Mouse (Mus musculus) kidney, postnatal 0 days (tissue): ENCODE results near the gene Tmbim1. TPM values are rescaled to one million over a fixed set of nuclear protein-coding genes. Genes with fewer than 3 reads are reported as not detected.
"Not testable (repeated sequence)": the region's sequence is repeated elsewhere in the genome, so short reads cannot be mapped to it uniquely, and the experiment has no call there.

Experiments
- ATAC-seq: fragments of 200-750 bp; cut with Nextera tagmentation; replicated peaks from 2 replicates; pipeline ENCODE4 v1.8.0; 2017; ENCODE audit warnings: low read depth, moderate number of reproducible peaks, moderate TSS enrichment, moderate library complexity; ENCODE audit not compliant: low FRiP score
- DNase-seq: peaks from one replicate; pipeline ENCODE4 v3.0.0-alpha.2; 2016; ENCODE audit warnings: low spot score
- H3K27ac ChIP-seq: fragments of 300-500 bp; sonication (generic); 2 replicates; pipeline ENCODE4 v1.5.1; 2014; ENCODE audit warnings: mild to moderate bottlenecking
- H3K27me3 ChIP-seq: fragments of 300-500 bp; sonication (generic); 2 replicates; pipeline ENCODE4 v1.6.1; 2014; ENCODE audit warnings: low read length, mixed read lengths; ENCODE audit not compliant: insufficient read depth
- H3K36me3 ChIP-seq: fragments of 300-500 bp; sonication (generic); 2 replicates; pipeline ENCODE4 v1.6.1; 2014; ENCODE audit warnings: low read length, mixed read lengths; ENCODE audit not compliant: insufficient read depth
- H3K4me1 ChIP-seq: fragments of 300-500 bp; sonication (generic); replicated peaks from 2 replicates; pipeline ENCODE4 v1.6.1; 2014; ENCODE audit warnings: antibody characterized with exemption, low read length, mixed read lengths; ENCODE audit not compliant: insufficient read depth
- H3K4me2 ChIP-seq: fragments of 300-500 bp; sonication (generic); 2 replicates; pipeline ENCODE4 v1.6.1; 2014; ENCODE audit warnings: mild to moderate bottlenecking, low read length, moderate library complexity, mixed read lengths
- H3K4me3 ChIP-seq: fragments of 300-500 bp; sonication (generic); replicated peaks from 2 replicates; pipeline ENCODE4 v1.5.1; 2014; ENCODE audit warnings: low read depth, low read length
- H3K9ac ChIP-seq: fragments of 300-500 bp; sonication (generic); 2 replicates; pipeline ENCODE4 v1.6.1; 2014; ENCODE audit warnings: low read depth, low read length
- H3K9me3 ChIP-seq: fragments of 300-500 bp; sonication (generic); replicated peaks from 2 replicates; pipeline ENCODE4 v1.6.1; 2016; ENCODE audit warnings: low read length, inconsistent platforms, mixed read lengths
- CTCF ChIP-seq: IDR thresholded peaks from 2 replicates; pipeline ENCODE4 v1.5.1; 2016; ENCODE audit warnings: antibody characterized with exemption, low read depth, mild to moderate bottlenecking, moderate library complexity
- WGBS: fragments of 180-500 bp; shearing (Covaris S2); extraction: QIAGEN DNeasy Blood & Tissue Kit; methylation state at CpG from one replicate; pipeline ENCODE4 v1.1.7; 2014; 5-methylcytosine and 5-hydroxymethylcytosine counted together
- polyA plus RNA-seq: library from polyadenylated mRNA; unstranded; fragments of >200 nt; fragmentation: Nextera tagmentation; extraction: Ambion mirVana; gene quantifications from 2 replicates; pipeline ENCODE4 v1.2.1, GENCODE M21; 2015

The Tmbim1 gene
- polyA plus RNA-seq, 1 experiment from 2014 or later: 27.8 TPM

DNA sequence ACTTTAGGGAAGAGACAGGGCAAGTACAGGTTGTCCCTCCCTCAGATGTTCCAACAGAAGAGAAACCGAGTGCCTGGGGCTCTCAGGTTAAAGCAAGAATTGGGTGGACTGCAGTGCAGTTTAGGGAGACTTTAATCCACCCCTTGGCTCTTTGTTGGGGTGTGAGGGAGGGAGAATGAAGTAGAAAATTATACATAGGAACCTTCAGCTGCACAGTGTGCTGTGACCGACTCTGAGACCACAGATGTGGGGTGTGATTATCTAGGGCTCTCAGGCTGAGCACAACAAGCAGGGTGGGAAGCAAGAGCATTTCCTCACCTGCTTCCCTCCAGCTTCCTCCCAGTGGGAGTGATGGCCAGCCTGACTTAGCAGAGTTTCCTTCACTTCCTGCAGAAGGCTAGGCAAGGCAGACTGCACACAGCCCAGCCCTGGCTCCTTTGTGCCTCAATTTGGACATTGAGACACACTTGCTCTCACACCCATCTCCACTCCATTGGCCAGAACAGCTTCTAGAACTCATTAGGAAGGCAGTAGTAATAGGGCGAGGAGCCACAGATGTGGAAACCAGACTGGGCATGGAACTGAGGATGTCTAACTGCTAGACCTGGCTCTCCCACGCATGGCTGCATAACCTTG is 25.7 kb upstream of the Tmbim1 start:
- DNase-seq: peak; percentile 27
- Histone ChIP-seq H3K27ac (peak overlapping the region; percentile 70), H3K9me3 (no peaks in the 10 kb centered on the region), H3K9ac (no peak overlapping the region), H3K4me3 (no peak overlapping the region), H3K4me1 (peaks cover 18% of the 10 kb centered on the region), H3K27me3 (no peaks in the 10 kb centered on the region), H3K4me2 (no peak overlapping the region), H3K36me3 (no peaks in the 10 kb centered on the region)
- no peak for TF ChIP-seq CTCF
- WGBS: 52% methylated on average over 4 of the region's 4 CpGs
- no peak for ATAC-seq

DNA sequence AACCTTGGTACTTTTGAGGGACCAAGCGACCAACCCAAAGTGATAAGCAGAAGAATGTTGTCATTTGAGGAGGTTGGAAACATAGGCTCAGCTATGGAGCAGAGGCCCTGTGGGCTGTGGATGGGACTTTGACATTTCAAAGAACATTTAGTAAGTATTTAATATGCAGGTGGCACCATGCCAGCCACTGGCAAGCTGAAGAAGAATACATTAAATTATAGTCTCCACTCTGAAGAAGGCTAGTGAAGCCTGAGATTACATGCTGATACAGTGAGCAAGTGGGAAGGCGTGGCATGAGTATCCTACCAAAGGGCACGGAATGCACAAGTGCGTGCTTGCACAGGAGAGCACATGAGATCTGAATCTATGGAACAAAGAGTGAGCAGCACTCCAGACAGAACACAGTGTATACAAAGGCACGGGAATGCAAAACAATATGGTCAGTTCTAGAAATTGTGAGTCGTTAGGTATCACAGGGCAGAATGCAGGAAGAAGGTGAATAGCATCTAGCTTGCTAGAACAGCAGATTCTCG is 24.5 kb upstream of the Tmbim1 start:
- H3K36me3 ChIP-seq: no peaks in the 10 kb centered on the region
- no peak overlapping the region for H3K4me3 ChIP-seq
- H3K27ac ChIP-seq: peak overlapping the region; percentile 70; the same call in 1 of the 2 replicates
- DNase-seq (peak; percentile 18), ATAC-seq (no peak)
- peaks cover 18% of the 10 kb centered on the region for H3K4me1 ChIP-seq
- H3K27me3 ChIP-seq: no peaks in the 10 kb centered on the region
- H3K9me3 ChIP-seq: no peaks in the 10 kb centered on the region
- no peak for TF ChIP-seq CTCF
- WGBS: 64% methylated on average over 7 of the region's 7 CpGs
- H3K9ac ChIP-seq: no peak overlapping the region
- H3K4me2 ChIP-seq: no peak overlapping the region

DNA sequence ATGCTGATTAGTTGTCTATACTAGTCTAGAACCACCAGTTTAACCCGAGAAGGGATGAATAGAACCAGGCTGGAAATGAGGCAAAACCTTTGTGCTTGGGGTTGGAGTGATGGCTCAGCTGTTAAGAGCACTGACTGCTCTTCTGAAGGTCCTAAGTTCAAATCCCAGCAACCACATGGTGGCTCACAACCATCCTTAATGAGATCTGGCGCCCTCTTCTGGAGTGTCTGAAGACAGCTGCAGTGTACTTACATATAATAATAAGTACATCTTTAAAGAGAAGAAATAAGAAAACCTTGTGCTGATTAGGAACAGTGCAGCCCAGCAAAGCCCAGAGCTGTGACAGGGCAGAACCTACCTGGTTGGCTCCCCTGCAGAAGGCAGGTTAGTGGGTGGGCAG is 21.5 kb upstream of the Tmbim1 start:
- not testable (repeated sequence) for ATAC-seq
- TF ChIP-seq CTCF: peak; percentile 47
- WGBS: 90% methylated on average over 2 of the region's 2 CpGs

DNA sequence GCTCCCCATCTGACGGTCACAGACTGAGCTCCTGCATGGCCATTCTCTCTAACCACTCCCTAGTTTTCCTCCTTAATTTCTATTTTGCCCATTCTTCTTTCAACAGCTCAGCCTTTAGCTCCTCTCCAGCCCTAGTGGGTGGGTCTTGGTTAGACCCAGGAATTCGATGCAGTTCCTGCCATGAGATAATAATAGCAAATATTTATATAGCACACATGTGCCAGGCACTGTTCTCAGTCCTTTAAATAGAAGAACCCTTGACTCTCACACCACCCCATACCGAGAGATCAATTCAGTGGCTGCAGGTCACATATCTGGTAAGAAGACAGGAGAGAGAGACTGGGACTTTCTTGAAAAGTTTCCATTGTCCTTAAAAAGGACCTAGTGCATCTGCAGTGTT is 16.0 kb upstream of the Tmbim1 start:
- DNase-seq (no peak), ATAC-seq (no peak)
- Histone ChIP-seq H3K9me3 (no peaks in the 10 kb centered on the region), H3K9ac (no peak overlapping the region), H3K4me1 (no peaks in the 10 kb centered on the region), H3K27ac (no peak overlapping the region), H3K4me2 (no peak overlapping the region), H3K36me3 (no peaks in the 10 kb centered on the region), H3K27me3 (no peaks in the 10 kb centered on the region), H3K4me3 (no peak overlapping the region)
- TF ChIP-seq CTCF: no peak
- WGBS: 78% methylated on average over 3 of the region's 3 CpGs

More for the DNA sequence above, 21.5 kb upstream of the Tmbim1 start:
- H3K4me2 ChIP-seq, H3K27ac ChIP-seq, H3K9me3 ChIP-seq, H3K27me3 ChIP-seq, H3K36me3 ChIP-seq, H3K4me3 ChIP-seq, DNase-seq, H3K9ac ChIP-seq: not testable (repeated sequence)
- H3K4me1 ChIP-seq: peaks cover 14% of the 10 kb centered on the region

DNA sequence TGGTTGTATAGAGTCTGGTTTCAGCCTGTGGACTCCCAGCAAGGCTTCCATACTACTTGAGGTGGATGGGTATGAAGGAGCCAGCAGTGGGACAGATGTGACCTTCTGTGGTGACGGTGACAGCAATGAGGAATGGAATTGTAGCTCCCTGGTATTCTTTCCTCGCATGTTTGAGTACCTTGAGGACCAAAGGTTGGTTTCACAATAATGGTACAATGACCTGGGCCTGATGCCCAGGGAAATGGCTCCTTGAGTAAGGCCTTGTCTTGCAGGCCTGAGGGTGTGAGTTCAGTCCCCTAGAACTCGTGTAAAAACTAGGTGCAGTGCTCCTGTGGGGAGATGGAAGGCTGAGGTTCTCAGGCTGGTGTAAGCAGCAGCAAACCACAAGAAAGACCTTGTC is 13.3 kb upstream of the Tmbim1 start:
- 88% methylated on average over 3 of the region's 3 CpGs for WGBS
- H3K27me3 ChIP-seq: no peaks in the 10 kb centered on the region
- no peak overlapping the region for H3K4me3 ChIP-seq
- no peak for ATAC-seq
- H3K36me3 ChIP-seq: no peaks in the 10 kb centered on the region
- H3K4me2 ChIP-seq: no peak overlapping the region
- TF ChIP-seq CTCF: no peak
- DNase-seq: no peak
- no peak overlapping the region for H3K9ac ChIP-seq
- H3K9me3 ChIP-seq: no peaks in the 10 kb centered on the region
- no peaks in the 10 kb centered on the region for H3K4me1 ChIP-seq
- H3K27ac ChIP-seq: no peak overlapping the region

DNA sequence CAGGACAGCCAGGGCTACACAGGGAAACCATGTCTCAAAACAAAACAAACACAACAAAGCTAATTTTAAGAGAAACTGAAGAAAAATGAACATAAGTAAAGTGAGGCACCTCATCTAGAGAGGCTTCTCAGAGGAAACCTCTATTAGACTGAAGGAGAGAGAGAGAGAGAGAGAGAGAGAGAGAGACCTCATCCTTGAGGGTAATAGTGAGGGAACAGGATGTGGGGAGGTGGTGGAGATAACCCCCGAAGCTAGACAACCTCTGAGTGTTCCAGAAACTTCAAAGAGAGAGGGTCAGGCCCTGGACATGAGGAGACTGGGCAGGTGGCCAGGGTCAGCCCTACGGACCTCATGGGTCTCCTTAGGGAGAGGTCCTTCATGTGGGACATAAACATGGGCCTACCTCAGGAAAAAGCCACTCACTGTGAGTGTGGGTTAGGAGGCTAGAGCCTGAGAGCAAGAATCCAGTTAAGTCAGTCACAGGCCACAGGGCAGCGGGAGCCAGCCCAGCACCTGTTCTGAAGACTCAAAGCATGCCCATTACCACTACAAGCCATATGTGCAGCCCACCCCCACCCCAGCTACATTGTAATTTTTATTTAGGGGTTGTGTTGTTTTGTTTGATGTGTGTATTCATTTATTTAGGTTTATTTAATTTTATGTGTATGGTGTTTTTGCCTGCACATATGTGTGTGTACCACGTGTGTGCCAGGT is 10.8 kb upstream of the Tmbim1 start:
- 68% methylated on average over 4 of the region's 4 CpGs for WGBS

More for the DNA sequence above, 10.8 kb upstream of the Tmbim1 start:
- DNase-seq (no peak), ATAC-seq (no peak)
- H3K9ac ChIP-seq: no peak overlapping the region
- TF ChIP-seq CTCF: no peak
- no peaks in the 10 kb centered on the region for H3K4me1 ChIP-seq
- no peak overlapping the region for H3K4me3 ChIP-seq
- H3K36me3 ChIP-seq: no peaks in the 10 kb centered on the region
- no peak overlapping the region for H3K27ac ChIP-seq
- H3K4me2 ChIP-seq: no peak overlapping the region
- no peaks in the 10 kb centered on the region for H3K27me3 ChIP-seq
- no peaks in the 10 kb centered on the region for H3K9me3 ChIP-seq
